Mouse (Mus musculus) intestine, embryonic 16.5 days (tissue): ENCODE measurements around the gene Otp. TPM values are rescaled to one million over a fixed set of nuclear protein-coding genes. Genes with fewer than 3 reads are reported as not detected.

Experiments
- ATAC-seq: fragments of 200-750 bp; cut with Nextera tagmentation; 2 replicates; pipeline ENCODE4 v1.8.0; 2017; ENCODE audit warnings: moderate TSS enrichment, moderate library complexity
- H3K27ac ChIP-seq: fragments of 300-500 bp; sonication (generic); 2 replicates; pipeline ENCODE4 v1.5.1; 2014; ENCODE audit warnings: mild to moderate bottlenecking, low read length
- H3K27me3 ChIP-seq: fragments of 300-500 bp; sonication (generic); replicated peaks from 2 replicates; pipeline ENCODE4 v1.6.1; 2014; ENCODE audit warnings: low read length, control low read depth, mixed read lengths; ENCODE audit not compliant: control insufficient read depth, insufficient read depth
- H3K36me3 ChIP-seq: fragments of 300-500 bp; sonication (generic); 2 replicates; pipeline ENCODE4 v1.6.1; 2014; ENCODE audit warnings: low read length, control low read depth; ENCODE audit not compliant: control insufficient read depth, insufficient read depth
- H3K4me1 ChIP-seq: fragments of 300-500 bp; sonication (generic); 2 replicates; pipeline ENCODE4 v1.6.1; 2014; ENCODE audit warnings: low read length, control low read depth, mixed read lengths; ENCODE audit not compliant: control insufficient read depth, insufficient read depth
- H3K4me2 ChIP-seq: fragments of 300-500 bp; sonication (generic); 2 replicates; pipeline ENCODE4 v1.6.1; 2014; ENCODE audit warnings: low read depth, low read length, control low read depth
- H3K4me3 ChIP-seq: fragments of 300-500 bp; sonication (generic); 2 replicates; pipeline ENCODE4 v1.5.1; 2014; ENCODE audit warnings: mild to moderate bottlenecking, low read length
- H3K9ac ChIP-seq: fragments of 300-500 bp; sonication (generic); 2 replicates; pipeline ENCODE4 v1.6.1; 2014; ENCODE audit warnings: low read depth, low read length
- H3K9me3 ChIP-seq: fragments of 300-500 bp; sonication (generic); 2 replicates; pipeline ENCODE4 v1.6.1; 2016; ENCODE audit warnings: low read length, control low read depth; ENCODE audit not compliant: control insufficient read depth
- WGBS: fragments of 180-500 bp; shearing (Covaris S2); extraction: QIAGEN DNeasy Blood & Tissue Kit; methylation state at CpG from one replicate; pipeline ENCODE4 v1.1.7; 2014; 5-methylcytosine and 5-hydroxymethylcytosine counted together
- polyA plus RNA-seq: library from polyadenylated mRNA; unstranded; fragments of >200 nt; fragmentation: Nextera tagmentation; extraction: Ambion mirVana; gene quantifications from 2 replicates; pipeline ENCODE4 v1.2.1, GENCODE M21; 2015

Otp gene
- polyA plus RNA-seq, 1 experiment from 2014 or later, result not detected

DNA sequence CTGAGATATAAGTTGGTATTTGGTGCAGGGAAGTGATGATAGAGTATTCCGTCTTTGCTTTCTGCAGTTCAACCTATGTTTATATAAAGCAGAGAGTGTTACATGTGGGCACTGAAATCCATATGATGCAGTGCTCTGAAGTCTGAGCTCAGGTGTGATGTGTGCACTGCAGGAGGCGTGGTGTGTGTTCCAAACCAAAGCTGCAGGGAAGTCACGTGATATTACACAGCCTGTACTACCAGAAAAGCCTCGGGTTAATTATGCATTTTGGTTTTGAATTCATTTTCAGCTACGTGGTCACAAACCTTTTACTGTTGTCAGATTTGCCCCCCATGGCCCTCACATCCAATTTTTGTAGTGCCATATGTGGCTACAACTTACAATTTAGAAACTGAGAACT, 40.3 kb downstream of the Otp start:
- no peak overlapping the region for H3K9ac ChIP-seq
- WGBS, result 61% methylated on average over 5 of the region's 5 CpGs
- no peaks in the 10 kb centered on the region for H3K4me1 ChIP-seq
- H3K4me3 ChIP-seq, result no peak overlapping the region
- ATAC-seq, result no peak
- H3K9me3 ChIP-seq, result no peaks in the 10 kb centered on the region
- no peak overlapping the region for H3K27ac ChIP-seq
- H3K4me2 ChIP-seq, result no peak overlapping the region
- no peaks in the 10 kb centered on the region for H3K36me3 ChIP-seq
- H3K27me3 ChIP-seq, result no peaks in the 10 kb centered on the region

DNA sequence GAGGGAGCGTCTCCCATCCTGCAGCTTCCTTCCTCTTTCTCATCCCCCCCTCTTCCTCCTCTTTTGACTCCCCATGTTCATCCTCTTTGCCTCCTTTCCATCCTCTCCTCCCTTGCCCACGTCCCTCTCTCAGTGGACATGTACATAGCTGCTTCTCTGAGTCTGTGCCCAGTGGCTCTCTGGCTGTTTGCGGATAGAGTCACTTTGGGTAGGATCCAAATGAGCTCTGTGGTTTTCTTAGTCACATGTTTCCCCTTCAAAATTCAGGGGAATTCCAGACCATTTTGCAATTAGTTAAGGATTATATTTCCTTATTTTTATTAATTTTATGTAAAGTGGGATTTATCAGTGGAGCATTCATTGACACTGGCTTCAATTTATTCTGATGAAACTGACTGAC, 52.7 kb downstream of the Otp start:
- Histone ChIP-seq H3K4me1 (no peaks in the 10 kb centered on the region), H3K27me3 (no peaks in the 10 kb centered on the region), H3K4me3 (no peak overlapping the region), H3K9me3 (no peaks in the 10 kb centered on the region), H3K36me3 (no peaks in the 10 kb centered on the region), H3K9ac (no peak overlapping the region), H3K4me2 (no peak overlapping the region), H3K27ac (no peak overlapping the region)
- WGBS, result 68% methylated on average over 3 of the region's 3 CpGs
- ATAC-seq, result no peak

Other genes starting within 250 kb of the Otp start
- 216 and 217 TPM in 2 replicates for gene Tbca, start 86.7 kb upstream of the Otp start, polyA plus RNA-seq
- gene Wdr41, start 100.7 kb downstream of the Otp start, polyA plus RNA-seq, result 18.4 and 19.6 TPM in 2 replicates